Mouse (Mus musculus): ENCODE data around the gene Vti1a. TPM values are rescaled to one million over a fixed set of nuclear protein-coding genes. Genes with fewer than 3 reads are reported as not detected.

Vti1a gene
- polyA plus RNA-seq, 1 experiment: 39.5 TPM

- Histone ChIP-seq H3K4me3 (ENCODE audit: insufficient read depth, low read length) (no peak overlapping the region), H3K27ac (ENCODE audit: insufficient read depth, low read length) (no peak overlapping the region), H3K4me1 (ENCODE audit: control insufficient read depth, insufficient read depth, low read length) (no peaks in the 10 kb centered on the region)
- no peak for TF ChIP-seq CTCF (IDR thresholded peaks at IDR 0.05; ENCODE audit: extremely low read depth, insufficient read depth, low read length)
- TF ChIP-seq POLR2A (IDR thresholded peaks at IDR 0.05; ENCODE audit: extremely low read depth, insufficient read depth, low read length): no peak
Observed at GRCm38 (mm10) chr19:55550176-55550575, 234.1 kb downstream of the Vti1a start.

GRCm38 (mm10) chr19:55552339-55552738, 236.2 kb downstream of the Vti1a start:
- Histone ChIP-seq H3K27ac (ENCODE audit: insufficient read depth, low read length) (no peak overlapping the region), H3K4me3 (ENCODE audit: insufficient read depth, low read length) (no peak overlapping the region), H3K4me1 (ENCODE audit: control insufficient read depth, insufficient read depth, low read length) (no peaks in the 10 kb centered on the region)
- TF ChIP-seq POLR2A (IDR thresholded peaks at IDR 0.05; ENCODE audit: extremely low read depth, insufficient read depth, low read length): no peak
- TF ChIP-seq CTCF (IDR thresholded peaks at IDR 0.05; ENCODE audit: extremely low read depth, insufficient read depth, low read length): no peak

DNA sequence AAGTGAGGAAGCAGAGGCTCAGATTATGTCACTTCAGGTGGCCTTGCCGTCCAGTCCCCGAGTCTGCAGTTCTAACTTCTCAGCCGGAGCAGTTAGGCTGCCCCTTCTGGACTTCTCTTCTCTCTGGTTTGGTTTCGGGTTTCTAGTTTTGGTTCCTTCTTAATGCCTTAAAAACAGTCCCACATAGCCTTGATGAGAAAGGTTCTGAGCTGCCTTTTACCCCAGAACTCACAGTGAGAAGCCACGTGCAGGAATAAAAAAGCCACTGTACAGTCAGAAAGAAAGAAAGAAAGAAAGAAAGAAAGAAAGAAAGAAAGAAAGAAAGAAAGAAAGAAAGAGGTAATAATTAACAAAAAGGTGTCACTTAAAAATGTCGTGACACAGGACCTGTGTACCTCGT, 236.8 kb downstream of the Vti1a start:
- H3K4me3 ChIP-seq (ENCODE audit: insufficient read depth, low read length): no peak overlapping the region
- H3K27ac ChIP-seq (ENCODE audit: insufficient read depth, low read length): no peak overlapping the region
- H3K4me1 ChIP-seq (ENCODE audit: control insufficient read depth, insufficient read depth, low read length): no peaks in the 10 kb centered on the region
- TF ChIP-seq POLR2A (IDR thresholded peaks at IDR 0.05; ENCODE audit: extremely low read depth, insufficient read depth, low read length) (no peak), CTCF (IDR thresholded peaks at IDR 0.05; ENCODE audit: extremely low read depth, insufficient read depth, low read length) (no peak)

- TF ChIP-seq POLR2A (IDR thresholded peaks at IDR 0.05; ENCODE audit: extremely low read depth, insufficient read depth, low read length) (no peak), CTCF (IDR thresholded peaks at IDR 0.05; ENCODE audit: extremely low read depth, insufficient read depth, low read length) (no peak)
- no peak overlapping the region for H3K27ac ChIP-seq (ENCODE audit: insufficient read depth, low read length)
- no peaks in the 10 kb centered on the region for H3K4me1 ChIP-seq (ENCODE audit: control insufficient read depth, insufficient read depth, low read length)
- H3K4me3 ChIP-seq (ENCODE audit: insufficient read depth, low read length): no peak overlapping the region
Observed at GRCm38 (mm10) chr19:55554295-55554694, 238.2 kb downstream of the Vti1a start.

DNA sequence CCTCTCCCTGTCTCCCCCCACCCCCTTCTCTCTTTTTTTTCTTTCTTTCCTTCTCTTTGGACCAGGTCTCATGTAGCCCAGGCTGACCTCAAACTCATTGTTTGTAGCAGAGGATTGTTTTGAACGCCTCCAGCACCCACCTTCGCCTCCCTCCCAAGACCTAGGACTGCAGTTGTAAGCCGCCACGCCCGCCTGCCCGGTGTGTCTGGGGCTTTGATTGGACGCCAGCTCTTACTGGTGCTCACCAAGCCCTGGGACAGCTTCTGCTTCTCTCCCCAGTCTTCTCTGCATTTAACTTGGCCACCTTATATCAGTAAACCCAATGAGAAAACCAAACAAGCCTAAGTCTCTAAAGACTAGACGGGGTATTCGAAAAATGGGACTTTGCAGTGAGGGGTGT, 238.6 kb downstream of the Vti1a start:
- Histone ChIP-seq H3K4me3 (ENCODE audit: insufficient read depth, low read length) (no peak overlapping the region), H3K4me1 (ENCODE audit: control insufficient read depth, insufficient read depth, low read length) (no peaks in the 10 kb centered on the region), H3K27ac (ENCODE audit: insufficient read depth, low read length) (no peak overlapping the region)
- TF ChIP-seq CTCF (IDR thresholded peaks at IDR 0.05; ENCODE audit: extremely low read depth, insufficient read depth, low read length) (no peak), POLR2A (IDR thresholded peaks at IDR 0.05; ENCODE audit: extremely low read depth, insufficient read depth, low read length) (no peak)

DNA sequence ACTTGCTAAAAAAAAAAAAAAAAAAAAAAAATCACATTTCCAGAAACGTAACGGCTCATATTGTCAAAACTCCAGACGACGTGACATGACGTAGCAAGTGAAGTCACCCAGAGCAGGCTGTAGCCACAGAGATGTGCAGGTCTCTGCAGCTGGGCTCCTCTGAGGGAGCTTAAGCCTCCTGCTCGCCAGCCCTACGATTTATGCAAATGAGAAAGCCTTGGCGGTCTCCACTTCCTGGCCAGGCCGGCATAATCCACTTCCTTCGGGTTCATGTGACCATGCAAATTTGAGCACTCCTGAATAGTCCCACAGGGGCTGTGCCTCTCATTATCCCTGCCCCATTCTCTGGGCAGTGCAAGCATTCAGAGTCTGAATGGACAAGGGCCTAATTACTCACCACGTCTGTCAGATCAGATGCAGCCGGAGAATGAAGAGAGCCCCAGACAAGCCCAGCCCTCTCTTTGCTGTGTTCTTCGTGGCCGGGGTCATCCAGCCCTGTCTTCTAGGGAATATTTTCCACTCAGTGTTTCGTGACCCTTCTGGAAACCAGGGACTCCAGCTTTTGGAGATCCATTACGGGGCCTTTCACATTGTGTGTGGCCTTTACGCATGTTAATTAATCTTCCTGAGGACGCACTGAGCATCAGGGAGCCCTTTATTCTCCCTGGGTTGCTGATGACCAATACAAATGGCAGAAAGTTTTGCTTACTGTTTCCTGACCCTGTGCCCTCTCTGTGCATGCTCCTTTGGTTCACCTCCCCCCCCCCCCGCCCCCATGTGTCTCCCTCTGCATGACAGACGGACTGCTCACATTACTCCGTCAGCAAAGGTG, 240.3 kb downstream of the Vti1a start:
- Histone ChIP-seq H3K27ac (ENCODE audit: insufficient read depth, low read length) (no peak overlapping the region), H3K4me1 (ENCODE audit: control insufficient read depth, insufficient read depth, low read length) (no peaks in the 10 kb centered on the region), H3K4me3 (ENCODE audit: insufficient read depth, low read length) (no peak overlapping the region)
- TF ChIP-seq CTCF (IDR thresholded peaks at IDR 0.05; ENCODE audit: extremely low read depth, insufficient read depth, low read length) (no peak), POLR2A (IDR thresholded peaks at IDR 0.05; ENCODE audit: extremely low read depth, insufficient read depth, low read length) (no peak)

GRCm38 (mm10) chr19:55559331-55559730, 243.2 kb downstream of the Vti1a start:
- Histone ChIP-seq H3K27ac (ENCODE audit: insufficient read depth, low read length) (no peak overlapping the region), H3K4me1 (ENCODE audit: control insufficient read depth, insufficient read depth, low read length) (no peaks in the 10 kb centered on the region), H3K4me3 (ENCODE audit: insufficient read depth, low read length) (no peak overlapping the region)
- TF ChIP-seq POLR2A (IDR thresholded peaks at IDR 0.05; ENCODE audit: extremely low read depth, insufficient read depth, low read length) (no peak), CTCF (IDR thresholded peaks at IDR 0.05; ENCODE audit: extremely low read depth, insufficient read depth, low read length) (no peak)

DNA sequence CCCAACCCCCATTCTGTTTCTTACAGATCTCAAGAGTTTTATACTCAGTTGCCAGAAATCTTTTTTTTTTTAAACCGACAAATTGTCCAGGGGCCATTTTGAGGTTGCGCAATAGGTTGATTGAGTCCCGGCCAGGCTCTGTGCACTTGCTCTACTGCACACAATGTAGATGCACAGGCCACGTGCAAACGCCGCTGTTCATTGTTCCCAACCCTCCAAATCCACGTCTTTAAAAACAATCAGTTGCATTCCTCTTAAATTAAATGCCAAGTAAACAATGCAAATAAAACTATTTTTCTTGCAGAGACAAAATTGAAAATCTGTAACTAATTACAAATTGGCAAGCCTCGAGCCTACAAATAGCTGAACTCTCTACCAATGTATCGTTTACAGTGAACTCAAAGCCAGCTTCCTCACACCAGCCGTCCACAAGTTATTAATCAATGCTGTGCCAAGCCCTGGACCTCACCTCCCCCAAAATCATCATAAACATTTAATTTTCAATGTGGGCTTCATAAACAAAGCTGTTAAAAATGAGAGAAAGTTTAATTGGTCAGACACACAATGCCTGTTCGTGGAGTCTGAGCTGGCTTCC, 244.1 kb downstream of the Vti1a start:
- TF ChIP-seq POLR2A (IDR thresholded peaks at IDR 0.05; ENCODE audit: extremely low read depth, insufficient read depth, low read length): no peak
- TF ChIP-seq CTCF (IDR thresholded peaks at IDR 0.05; ENCODE audit: extremely low read depth, insufficient read depth, low read length): no peak
- no peak overlapping the region for H3K4me3 ChIP-seq (ENCODE audit: insufficient read depth, low read length)
- no peaks in the 10 kb centered on the region for H3K4me1 ChIP-seq (ENCODE audit: control insufficient read depth, insufficient read depth, low read length)
- no peak overlapping the region for H3K27ac ChIP-seq (ENCODE audit: insufficient read depth, low read length)

DNA sequence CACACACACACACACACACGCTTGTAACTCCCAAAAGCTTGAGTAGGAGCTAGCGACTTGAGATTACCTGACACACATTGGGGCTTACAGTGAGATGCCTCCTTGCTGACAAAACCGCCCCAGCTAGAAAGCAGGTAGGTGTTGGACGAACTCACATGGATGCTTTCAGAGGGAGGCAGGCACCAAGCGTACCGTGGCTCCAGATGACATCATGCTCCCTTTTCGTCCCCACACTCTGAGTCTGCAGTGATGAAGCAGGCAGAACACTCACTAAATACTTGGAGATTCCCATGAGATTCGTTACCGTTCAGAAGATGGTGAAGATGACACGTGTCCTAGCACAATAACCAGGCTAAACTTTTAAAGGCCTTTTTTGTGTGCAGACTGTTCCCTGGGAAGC, 245.4 kb downstream of the Vti1a start:
- Histone ChIP-seq H3K4me3 (ENCODE audit: insufficient read depth, low read length) (no peak overlapping the region), H3K27ac (ENCODE audit: insufficient read depth, low read length) (no peak overlapping the region), H3K4me1 (ENCODE audit: control insufficient read depth, insufficient read depth, low read length) (no peaks in the 10 kb centered on the region)
- TF ChIP-seq POLR2A (IDR thresholded peaks at IDR 0.05; ENCODE audit: extremely low read depth, insufficient read depth, low read length) (no peak), CTCF (IDR thresholded peaks at IDR 0.05; ENCODE audit: extremely low read depth, insufficient read depth, low read length) (no peak)

All from cortical plate, adult 2 months (tissue).